Mouse (Mus musculus): ENCODE data around the gene Cnksr3. TPM values are rescaled to one million over a fixed set of nuclear protein-coding genes. Genes with fewer than 3 reads are reported as not detected.
A peak's percentile ranks its signal among the peaks of the same experiment; 100 is the strongest.

The Cnksr3 gene
- 9.4 and 11.4 TPM in 2 replicates for polyA plus RNA-seq (2014; fragmentation: Nextera tagmentation; extraction: Ambion mirVana)

DNA sequence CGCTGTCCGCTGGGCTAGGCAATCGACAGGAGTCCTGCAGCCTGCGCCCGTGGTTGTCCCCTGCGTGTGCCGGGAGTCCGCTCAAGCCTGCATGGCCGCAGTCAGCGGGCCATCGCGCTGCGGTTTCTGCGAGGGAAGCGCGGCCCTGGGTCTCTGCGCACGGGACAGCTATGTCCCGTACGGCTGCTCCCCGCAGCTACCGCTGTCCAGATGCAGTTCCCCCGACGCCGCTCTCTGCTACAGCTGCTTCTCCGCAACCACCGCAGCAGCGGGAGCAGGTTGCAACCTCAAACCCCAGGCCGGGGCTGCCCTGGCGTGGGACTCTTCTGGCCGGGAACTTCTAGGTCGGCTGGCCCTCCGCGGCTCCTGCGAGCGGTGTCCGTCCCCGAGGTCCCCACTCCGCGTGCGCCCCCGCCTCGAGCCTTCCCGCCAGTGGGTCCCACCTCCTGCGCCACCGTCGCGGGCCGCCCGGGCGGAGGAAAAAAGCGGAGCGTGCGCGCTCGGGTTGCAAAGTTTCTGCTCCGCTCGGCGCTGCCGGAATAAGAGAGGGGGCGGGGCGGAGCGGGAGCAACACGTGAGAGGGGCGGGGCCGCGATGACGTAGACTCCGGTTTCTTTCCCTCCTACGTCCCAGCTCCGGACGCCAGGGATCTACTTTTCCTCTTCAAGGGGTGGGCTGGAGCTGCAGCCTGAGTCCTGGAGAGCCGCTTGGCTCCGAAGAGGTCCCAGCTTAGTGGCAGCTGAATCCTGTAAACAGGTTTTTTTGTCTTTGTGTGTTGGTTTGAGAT lies at the start of gene Cnksr3:
Gene Cnksr3, minus strand, starts transcription at position 542 of the 787 bp plus-strand sequence.
- no peaks in the 10 kb centered on the region for H3K9me3 ChIP-seq (ENCODE audit: low read depth, low read length)
- H3K4me2 ChIP-seq = peak within 1 kb of the TSS; percentile 86
- no peaks in the 10 kb centered on the region for H3K36me3 ChIP-seq (ENCODE audit: insufficient read depth)
- no peak for TF ChIP-seq CTCF (IDR thresholded peaks at IDR 0.05; ENCODE audit: low read depth)
- DNase-seq (peak; percentile 98), ATAC-seq (ENCODE audit: insufficient read depth) (peak; percentile 88)
- peaks cover 20% of the 10 kb centered on the region for H3K4me1 ChIP-seq (ENCODE audit: insufficient read depth)
- H3K9ac ChIP-seq = peak within 1 kb of the TSS; percentile 87
- H3K4me3 ChIP-seq (ENCODE audit: low read depth, low read length) = peak within 1 kb of the TSS; percentile 77
- no peaks in the 10 kb centered on the region for H3K27me3 ChIP-seq (ENCODE audit: insufficient read depth, low read length)
- WGBS = under 1% methylated on average over 72 of the region's 74 CpGs
- H3K27ac ChIP-seq (ENCODE audit: low read depth) = peak within 1 kb of the TSS; percentile 90

DNA sequence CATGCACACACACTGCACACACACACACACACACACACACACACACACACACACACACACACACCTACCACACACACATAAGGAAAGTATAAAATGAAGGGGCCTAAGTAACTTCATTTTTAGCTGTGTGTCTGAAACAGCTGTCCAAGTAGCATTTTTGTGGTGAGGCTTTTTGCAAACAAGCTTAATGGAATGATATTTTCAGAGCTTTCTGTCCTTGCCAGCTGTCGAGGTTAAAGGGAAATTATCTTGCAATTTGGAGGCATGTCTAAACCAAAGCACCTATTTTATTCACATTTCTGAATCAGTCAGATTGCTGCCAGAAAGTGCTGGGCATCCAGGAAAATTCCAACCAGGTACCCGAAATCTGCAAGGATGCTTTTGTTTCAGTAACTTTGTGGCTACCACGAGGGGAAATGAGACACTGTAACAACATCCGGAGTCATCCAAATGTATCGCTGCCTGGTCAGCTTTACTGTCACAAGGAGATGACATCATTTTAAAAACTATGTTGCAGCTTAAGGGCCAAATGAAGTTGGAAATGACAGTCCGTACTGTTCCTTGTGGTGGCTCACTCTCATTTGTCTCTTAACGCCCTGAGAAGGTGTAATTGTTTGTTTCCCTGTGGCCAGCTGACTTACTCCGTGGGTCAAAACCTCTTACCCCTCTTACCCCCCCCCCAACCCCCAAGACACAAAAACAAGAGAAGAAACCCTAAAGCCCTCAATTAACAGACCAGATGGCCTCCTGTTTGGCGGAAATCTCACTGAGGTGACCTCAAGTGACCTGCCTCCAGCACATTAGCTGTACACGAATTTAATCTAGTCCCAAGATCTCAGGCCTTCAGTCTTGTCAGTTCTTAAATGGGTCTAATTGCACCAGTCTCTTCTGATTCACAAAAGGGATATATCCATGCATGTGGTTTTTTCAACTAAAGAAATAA lies 48.4 kb upstream of the Cnksr3 start:
- DNase-seq (no peak), ATAC-seq (ENCODE audit: insufficient read depth) (no peak)
- TF ChIP-seq CTCF (IDR thresholded peaks at IDR 0.05; ENCODE audit: low read depth) = no peak
- Histone ChIP-seq H3K27me3 (ENCODE audit: insufficient read depth, low read length) (no peaks in the 10 kb centered on the region), H3K9ac (no peak overlapping the region), H3K4me2 (no peak overlapping the region), H3K27ac (ENCODE audit: low read depth) (no peak overlapping the region), H3K36me3 (ENCODE audit: insufficient read depth) (no peaks in the 10 kb centered on the region), H3K4me3 (ENCODE audit: low read depth, low read length) (no peak overlapping the region), H3K4me1 (ENCODE audit: insufficient read depth) (no peaks in the 10 kb centered on the region), H3K9me3 (ENCODE audit: low read depth, low read length) (no peaks in the 10 kb centered on the region)
- WGBS = 53% methylated on average over 10 of the region's 10 CpGs

DNA sequence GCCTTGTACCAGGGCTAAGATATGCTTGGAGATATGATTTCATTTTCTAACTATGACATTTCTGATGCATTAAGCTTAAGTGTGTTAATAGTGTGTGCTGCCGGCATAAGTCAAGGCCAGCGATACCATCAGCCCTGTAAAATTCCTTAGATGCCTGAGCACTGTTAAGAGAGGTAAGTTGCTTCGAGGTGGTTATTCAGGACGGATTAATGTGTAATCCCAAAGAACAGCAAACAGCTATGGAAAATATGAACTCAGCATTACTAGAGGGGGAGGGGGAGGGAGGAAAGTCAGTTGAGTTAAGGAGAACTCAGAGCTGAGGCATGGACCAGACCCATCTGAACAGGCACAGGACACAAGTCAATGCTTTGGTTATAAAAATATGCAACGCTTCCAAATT lies 46.6 kb upstream of the Cnksr3 start:
- H3K4me3 ChIP-seq (ENCODE audit: low read depth, low read length) = no peak overlapping the region
- no peaks in the 10 kb centered on the region for H3K36me3 ChIP-seq (ENCODE audit: insufficient read depth)
- WGBS = 51% methylated on average over 5 of the region's 5 CpGs
- no peaks in the 10 kb centered on the region for H3K4me1 ChIP-seq (ENCODE audit: insufficient read depth)
- ATAC-seq (ENCODE audit: insufficient read depth) (peak; percentile 54; the same call in 1 of the 2 replicates), DNase-seq (peak; percentile 24)
- TF ChIP-seq CTCF (IDR thresholded peaks at IDR 0.05; ENCODE audit: low read depth) = no peak
- no peaks in the 10 kb centered on the region for H3K9me3 ChIP-seq (ENCODE audit: low read depth, low read length)
- H3K4me2 ChIP-seq = no peak overlapping the region
- H3K27ac ChIP-seq (ENCODE audit: low read depth) = no peak overlapping the region
- H3K27me3 ChIP-seq (ENCODE audit: insufficient read depth, low read length) = no peaks in the 10 kb centered on the region
- no peak overlapping the region for H3K9ac ChIP-seq

DNA sequence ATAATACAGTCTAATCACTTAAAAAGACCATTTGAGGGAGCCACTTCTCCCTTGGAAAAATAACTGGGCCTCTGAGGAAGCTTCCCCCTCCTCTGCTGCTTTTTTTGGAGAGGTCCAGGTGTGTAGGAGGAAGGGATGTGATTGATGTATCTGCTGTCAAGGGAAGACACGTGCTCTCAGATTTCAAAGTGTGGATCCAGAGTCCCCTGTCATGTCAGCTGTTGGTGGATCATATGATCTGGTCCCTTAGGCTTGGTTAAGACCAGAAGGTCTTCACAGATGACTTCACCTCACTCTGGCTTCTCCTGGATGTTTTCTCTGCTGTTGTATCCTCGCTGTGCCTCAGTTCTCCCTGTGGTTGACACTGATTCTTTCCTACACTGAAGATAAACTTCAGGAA lies 38.4 kb upstream of the Cnksr3 start:
- WGBS = 62% methylated on average over 2 of the region's 2 CpGs
- ATAC-seq (ENCODE audit: insufficient read depth) = no peak

DNA sequence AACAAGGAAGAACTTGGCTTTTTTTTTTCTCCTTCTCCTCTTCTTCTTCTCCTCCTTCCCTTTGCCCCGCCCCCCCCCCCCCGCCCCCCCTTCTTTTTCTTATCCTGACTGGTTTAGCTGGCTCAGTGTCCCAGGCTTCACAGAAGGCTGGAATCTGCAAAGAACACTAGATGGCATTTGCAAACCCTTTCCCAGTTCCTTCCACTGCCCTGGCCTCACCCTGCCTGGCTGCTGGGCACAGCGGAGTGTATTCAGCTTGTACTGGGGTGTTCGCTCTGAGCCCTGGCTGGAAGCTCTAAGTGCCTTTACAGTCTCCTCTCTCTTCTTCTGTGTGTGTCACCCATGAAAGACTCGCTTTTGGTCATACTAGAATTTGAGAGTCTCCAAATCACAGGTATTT lies 22.6 kb upstream of the Cnksr3 start:
- TF ChIP-seq CTCF (IDR thresholded peaks at IDR 0.05; ENCODE audit: low read depth) = no peak
- WGBS = 49% methylated on average over 3 of the region's 5 CpGs
- peak; percentile 11; the same call in 1 of the 2 replicates for ATAC-seq (ENCODE audit: insufficient read depth)

More for the DNA sequence above, 38.4 kb upstream of the Cnksr3 start:
- H3K4me2 ChIP-seq = no peak overlapping the region
- H3K27ac ChIP-seq (ENCODE audit: low read depth) = no peak overlapping the region
- no peaks in the 10 kb centered on the region for H3K36me3 ChIP-seq (ENCODE audit: insufficient read depth)
- H3K4me3 ChIP-seq (ENCODE audit: low read depth, low read length) = no peak overlapping the region
- no peak for TF ChIP-seq CTCF (IDR thresholded peaks at IDR 0.05; ENCODE audit: low read depth)
- no peaks in the 10 kb centered on the region; the same call in 1 of the 2 replicates for H3K9me3 ChIP-seq (ENCODE audit: low read depth, low read length)
- no peak overlapping the region for H3K9ac ChIP-seq
- H3K4me1 ChIP-seq (ENCODE audit: insufficient read depth) = no peaks in the 10 kb centered on the region
- H3K27me3 ChIP-seq (ENCODE audit: insufficient read depth, low read length) = no peaks in the 10 kb centered on the region
- DNase-seq = no peak

DNA sequence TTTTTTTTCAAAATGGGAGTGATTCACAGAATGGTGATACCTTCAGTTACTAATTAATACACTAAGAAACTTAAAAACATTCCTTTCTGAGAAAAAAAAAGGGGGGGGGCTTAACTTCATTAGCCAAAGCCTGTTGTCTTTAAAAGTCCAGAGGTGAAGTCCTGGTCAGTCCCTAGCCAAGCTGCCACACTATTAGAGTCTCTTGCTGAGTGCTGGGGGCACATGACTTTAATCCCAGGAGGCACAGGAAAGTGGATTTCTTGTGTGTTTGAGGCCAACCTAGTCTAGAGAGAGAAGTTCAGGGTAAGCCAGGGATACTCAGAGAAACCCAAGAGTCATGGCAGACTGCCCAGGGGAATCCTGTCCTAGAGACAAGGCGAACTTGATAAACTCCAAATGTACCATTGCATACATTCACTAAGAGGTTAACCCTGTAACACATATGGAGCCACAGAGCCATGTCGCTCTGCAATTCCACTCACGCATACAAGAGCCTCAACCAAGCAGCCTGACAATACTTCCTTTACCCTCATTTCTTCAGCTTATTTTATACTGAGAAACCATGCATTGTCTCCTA lies 5.6 kb upstream of the Cnksr3 start:
- peaks cover 12% of the 10 kb centered on the region for H3K4me1 ChIP-seq (ENCODE audit: insufficient read depth)
- H3K9ac ChIP-seq = no peak overlapping the region
- no peaks in the 10 kb centered on the region for H3K9me3 ChIP-seq (ENCODE audit: low read depth, low read length)
- ATAC-seq (ENCODE audit: insufficient read depth) = peak; percentile 64; the same call in 1 of the 2 replicates
- WGBS = 53% methylated on average over 3 of the region's 3 CpGs
- no peak overlapping the region for H3K4me3 ChIP-seq (ENCODE audit: low read depth, low read length)
- DNase-seq = peak; percentile 83
- no peak overlapping the region for H3K4me2 ChIP-seq
- no peak for TF ChIP-seq CTCF (IDR thresholded peaks at IDR 0.05; ENCODE audit: low read depth)
- no peaks in the 10 kb centered on the region for H3K27me3 ChIP-seq (ENCODE audit: insufficient read depth, low read length)
- H3K36me3 ChIP-seq (ENCODE audit: insufficient read depth) = no peaks in the 10 kb centered on the region
- no peak overlapping the region for H3K27ac ChIP-seq (ENCODE audit: low read depth)

More for the DNA sequence above, 22.6 kb upstream of the Cnksr3 start:
- no peak overlapping the region for H3K4me2 ChIP-seq
- H3K4me1 ChIP-seq (ENCODE audit: insufficient read depth) = no peaks in the 10 kb centered on the region
- DNase-seq = no peak
- no peak overlapping the region for H3K27ac ChIP-seq (ENCODE audit: low read depth)
- no peaks in the 10 kb centered on the region for H3K27me3 ChIP-seq (ENCODE audit: insufficient read depth, low read length)
- H3K9ac ChIP-seq = no peak overlapping the region
- no peaks in the 10 kb centered on the region for H3K9me3 ChIP-seq (ENCODE audit: low read depth, low read length)
- no peaks in the 10 kb centered on the region for H3K36me3 ChIP-seq (ENCODE audit: insufficient read depth)
- no peak overlapping the region for H3K4me3 ChIP-seq (ENCODE audit: low read depth, low read length)
